In the genomic region with DNA sequence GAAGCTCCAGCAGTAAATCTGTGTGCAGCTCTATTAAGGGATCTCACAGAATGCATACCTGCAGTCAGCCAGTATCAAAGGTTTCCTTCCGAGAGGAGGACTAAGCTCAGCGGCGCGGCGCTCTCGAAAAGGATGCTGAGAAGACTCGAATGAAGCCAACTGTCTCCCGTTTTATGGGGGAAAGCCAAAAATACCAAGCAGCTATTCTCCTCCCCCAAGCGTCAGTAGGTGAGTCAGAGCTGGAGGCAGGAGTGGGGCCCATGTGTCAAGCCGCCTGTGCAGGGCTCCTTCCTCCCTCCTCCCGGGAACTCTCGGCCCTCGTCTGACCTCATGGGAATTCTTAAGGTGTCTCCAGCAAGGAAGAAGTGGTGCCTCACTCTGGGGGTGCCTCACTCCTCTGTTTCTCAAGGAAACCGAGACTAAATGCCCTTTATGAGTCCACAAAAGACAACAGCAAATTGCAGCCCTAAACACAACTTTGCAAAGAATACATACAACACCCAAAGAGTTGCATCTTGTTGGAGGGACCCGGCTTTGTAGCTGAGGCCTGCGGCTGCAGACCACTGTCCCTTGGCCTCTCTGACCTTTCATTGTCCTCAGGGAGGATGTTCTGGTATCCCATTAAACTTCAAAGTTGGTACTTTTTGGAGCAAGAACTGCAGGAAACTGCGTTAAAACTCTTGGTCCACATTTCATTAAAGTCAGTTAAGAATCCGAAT, we compare ENCODE assay signal across 8 mouse cellular contexts. TPM values are rescaled to one million over a fixed set of nuclear protein-coding genes. Genes with fewer than 3 reads are reported as not detected.
DNase-seq lines count a peak whose midpoint lies in the region; ATAC-seq lines count a peak whose summit lies in the region.

No protein-coding gene starts in this region.

- ATAC-seq in megakaryocyte, adult 5-6 weeks (ENCODE audit: poor library complexity, severe bottlenecking) = no peak
- ATAC-seq in embryonic facial prominence, embryonic 13.5 days (ENCODE audit: insufficient number of reproducible peaks, insufficient read depth, low FRiP score, low TSS enrichment, low read depth) = no peak
- ATAC-seq in stomach, embryonic 16.5 days (ENCODE audit: insufficient read depth, low FRiP score) = peak; percentile 57; the same call in 1 of the 2 replicates

- H3K9ac ChIP-seq in embryonic facial prominence, embryonic 13.5 days = peak overlapping the region; percentile 32; the same call in 1 of the 2 replicates
- H3K9ac ChIP-seq in stomach, embryonic 16.5 days (ENCODE audit: low read length) = peak overlapping the region; percentile 87

- no peaks in the 10 kb centered on the region for H3K9me3 ChIP-seq in megakaryocyte, embryonic 14.5 days
- H3K9me3 ChIP-seq in embryonic facial prominence, embryonic 13.5 days = no peaks in the 10 kb centered on the region
- H3K9me3 ChIP-seq in hindbrain, embryonic 10.5 days = no peaks in the 10 kb centered on the region
- H3K9me3 ChIP-seq in midbrain, embryonic 10.5 days (replicated peaks) = no peaks in the 10 kb centered on the region
- H3K9me3 ChIP-seq in stomach, embryonic 16.5 days (replicated peaks; ENCODE audit: control insufficient read depth, low read length) = no peaks in the 10 kb centered on the region

- peak; percentile 88 for DNase-seq in adrenal gland, adult 2 months
- peak; percentile 28 for DNase-seq in hindbrain, embryonic 10.5 days (ENCODE audit: low spot score)
- peak; percentile 71 for DNase-seq in left cerebral cortex, adult 11 months (ENCODE audit: low spot score)
- DNase-seq in midbrain, embryonic 10.5 days (ENCODE audit: low spot score) = peak; percentile 34

- 6% methylated on average over 18 of the region's 18 CpGs for whole genome bisulfite sequencing in embryonic facial prominence, embryonic 13.5 days
- WGBS in hindbrain, embryonic 10.5 days = 6% methylated on average over 18 of the region's 18 CpGs
- 9% methylated on average over 18 of the region's 18 CpGs for WGBS in midbrain, embryonic 10.5 days
- 11% methylated on average over 18 of the region's 18 CpGs for WGBS in stomach, embryonic 16.5 days

- peak overlapping the region; percentile 94 for H3K4me3 ChIP-seq in megakaryocyte, embryonic 14.5 days (replicated peaks)
- peak overlapping the region; percentile 65 for H3K4me3 ChIP-seq in embryonic facial prominence, embryonic 13.5 days
- peak overlapping the region; percentile 72 for H3K4me3 ChIP-seq in hindbrain, embryonic 10.5 days
- peak overlapping the region; percentile 77 for H3K4me3 ChIP-seq in midbrain, embryonic 10.5 days
- peak overlapping the region; percentile 60 for H3K4me3 ChIP-seq in stomach, embryonic 16.5 days (replicated peaks; ENCODE audit: low read length)

- peaks cover 2% of the 10 kb centered on the region for H3K36me3 ChIP-seq in megakaryocyte, embryonic 14.5 days (replicated peaks; ENCODE audit: low read length)
- H3K36me3 ChIP-seq in embryonic facial prominence, embryonic 13.5 days = no peaks in the 10 kb centered on the region
- H3K36me3 ChIP-seq in hindbrain, embryonic 10.5 days = no peaks in the 10 kb centered on the region
- H3K36me3 ChIP-seq in midbrain, embryonic 10.5 days = no peaks in the 10 kb centered on the region
- no peaks in the 10 kb centered on the region for H3K36me3 ChIP-seq in stomach, embryonic 16.5 days (ENCODE audit: control insufficient read depth, insufficient read depth, low read length)

- no peak overlapping the region for H3K27ac ChIP-seq in embryonic facial prominence, embryonic 13.5 days
- no peak overlapping the region for H3K27ac ChIP-seq in hindbrain, embryonic 10.5 days
- no peak overlapping the region for H3K27ac ChIP-seq in midbrain, embryonic 10.5 days (replicated peaks)
- peak overlapping the region; percentile 14 for H3K27ac ChIP-seq in stomach, embryonic 16.5 days (ENCODE audit: low read length)

- H3K27me3 ChIP-seq in megakaryocyte, embryonic 14.5 days (replicated peaks) = peaks cover 44% of the 10 kb centered on the region
- peaks cover 33% of the 10 kb centered on the region for H3K27me3 ChIP-seq in embryonic facial prominence, embryonic 13.5 days
- H3K27me3 ChIP-seq in hindbrain, embryonic 10.5 days (ENCODE audit: insufficient read depth, poor library complexity, severe bottlenecking) = peaks cover 57% of the 10 kb centered on the region
- peaks cover 64% of the 10 kb centered on the region for H3K27me3 ChIP-seq in midbrain, embryonic 10.5 days (ENCODE audit: low read depth, poor library complexity, severe bottlenecking)
- peaks cover 4% of the 10 kb centered on the region; the same call in 1 of the 2 replicates for H3K27me3 ChIP-seq in stomach, embryonic 16.5 days (ENCODE audit: control insufficient read depth, insufficient read depth, low read length)

- peaks cover 69% of the 10 kb centered on the region for H3K4me1 ChIP-seq in megakaryocyte, embryonic 14.5 days
- peaks cover 21% of the 10 kb centered on the region for H3K4me1 ChIP-seq in embryonic facial prominence, embryonic 13.5 days
- H3K4me1 ChIP-seq in hindbrain, embryonic 10.5 days (replicated peaks) = peaks cover 34% of the 10 kb centered on the region
- H3K4me1 ChIP-seq in midbrain, embryonic 10.5 days = peaks cover 39% of the 10 kb centered on the region
- H3K4me1 ChIP-seq in stomach, embryonic 16.5 days (ENCODE audit: control insufficient read depth, insufficient read depth, low read length) = peaks cover 16% of the 10 kb centered on the region

- peak overlapping the region; percentile 77 for H3K4me2 ChIP-seq in embryonic facial prominence, embryonic 13.5 days
- peak overlapping the region; percentile 70 for H3K4me2 ChIP-seq in stomach, embryonic 16.5 days (ENCODE audit: low read depth, low read length)

RNA-seq across cellular contexts. Expression of gene Dusp14, which starts 2.0 kb away (rescaled TPM):
- polyA plus RNA-seq in megakaryocyte, embryonic 14.5 days (2012; ENCODE audit: insufficient read depth, low replicate concordance) = 14.5 and 17.1 TPM in 2 replicates
- not detected in 2 replicates for total RNA-seq in megakaryocyte, adult 5-6 weeks (2015)
- total RNA-seq in megakaryocyte, adult 5-6 weeks (2017) = not detected in 2 replicates
- total RNA-seq in adrenal gland, adult 2 months (2021) = 10 to 100 TPM in 1 of 2 experiments, 1 to 10 TPM in 1; 8.0 to 17.8 TPM
- 13.4 and 16.7 TPM in 2 replicates for polyA plus RNA-seq in adrenal gland, adult 2 months (2012; rRNA removed)
- polyA plus RNA-seq in embryonic facial prominence, embryonic 13.5 days (2015; fragmentation: Nextera tagmentation; extraction: Ambion mirVana) = 16.6 and 19.9 TPM in 2 replicates
- polyA plus RNA-seq in hindbrain, embryonic 10.5 days (2016; fragmentation: Nextera tagmentation; extraction: Ambion mirVana) = 11.0 and 13.3 TPM in 2 replicates
- 10.3 and 10.8 TPM in 2 replicates for polyA plus RNA-seq in midbrain, embryonic 10.5 days (2016; fragmentation: Nextera tagmentation; extraction: Ambion mirVana)
- 19.4 and 24.0 TPM in 2 replicates for polyA plus RNA-seq in stomach, embryonic 16.5 days (2015; fragmentation: Nextera tagmentation; extraction: Ambion mirVana)

Comparison
In these comparisons a context has a peak if more than half of its experiments do, and no peak if none do; other contexts are left out.
1. DNase-seq: peak in every context shown above with its lines; median percentile 88 in adrenal gland, adult 2 months; 71 in left cerebral cortex, adult 11 months; 34 in midbrain, embryonic 10.5 days; 28 in hindbrain, embryonic 10.5 days.